Comparison of ENCODE assay signal across 9 mouse cellular contexts in genomic region chr5:9111759-9112158, GRCm38 (mm10). TPM values are rescaled to one million over a fixed set of nuclear protein-coding genes. Genes with fewer than 3 reads are reported as not detected.
DNase-seq lines count a peak whose midpoint lies in the region; ATAC-seq lines count a peak whose summit lies in the region.
"Had no signal": no experiment of that assay in that cellular context is flagged by ENCODE, and none has a peak within 500 bp of the region (broad histone marks: within the 10 kb centered on the region; RNA-seq: fewer than 3 reads in every experiment).

No protein-coding gene starts in this region.

- H3K36me3 ChIP-seq in hindbrain, embryonic 11.5 days (ENCODE audit: control insufficient read depth, insufficient read depth, low read length), result no peaks in the 10 kb centered on the region

- H3K9me3 ChIP-seq in hindbrain, embryonic 11.5 days (ENCODE audit: control insufficient read depth, low read length), result no peaks in the 10 kb centered on the region

- H3K27ac ChIP-seq in hindbrain, embryonic 11.5 days (ENCODE audit: low read depth, low read length), result no peak overlapping the region
- H3K27ac ChIP-seq: macrophage had no signal

- H3K4me2 ChIP-seq in hindbrain, embryonic 11.5 days (replicated peaks; ENCODE audit: low read depth, low read length), result no peak overlapping the region

- H3K27me3 ChIP-seq in hindbrain, embryonic 11.5 days (ENCODE audit: control insufficient read depth, insufficient read depth, low read length), result no peaks in the 10 kb centered on the region

- no peak overlapping the region for H3K4me3 ChIP-seq in hindbrain, embryonic 11.5 days (ENCODE audit: low read depth, low read length)

- peak; percentile 70 for ATAC-seq in erythroblast, adult 5-6 weeks (replicated peaks; ENCODE audit: low FRiP score, poor library complexity, severe bottlenecking)
- peak; percentile 58 for ATAC-seq in hindbrain, embryonic 11.5 days (ENCODE audit: low FRiP score)
- peak; percentile 74 for ATAC-seq in megakaryocyte, adult 5-6 weeks (ENCODE audit: poor library complexity, severe bottlenecking)

- no peaks in the 10 kb centered on the region for H3K4me1 ChIP-seq in hindbrain, embryonic 11.5 days (replicated peaks; ENCODE audit: control insufficient read depth, insufficient read depth, low read length)

- 21% methylated on average over 5 of the region's 5 CpGs for WGBS in hindbrain, embryonic 11.5 days

- H3K9ac ChIP-seq in hindbrain, embryonic 11.5 days (ENCODE audit: low read depth, low read length), result no peak overlapping the region

- peak; percentile 48 to 86 for DNase-seq in adrenal gland, adult (ENCODE audit: inconsistent age in 2 of 2, low spot score in 1 of 2)
- DNase-seq in adrenal gland, adult 8-10 months, result no peak
- DNase-seq in adrenal gland, postnatal 10 days, result peak; percentile 66
- DNase-seq in hindbrain, embryonic 11.5 days (ENCODE audit: low spot score), result peak; percentile 72
- peak; percentile 48 to 66 for DNase-seq in left cerebral cortex, adult 18-20 months (ENCODE audit: low spot score in 2 of 2)
- peak; percentile 35 for DNase-seq in right cerebral cortex, postnatal 4 days

RNA-seq across cellular contexts. Expression of gene Tmem243, which starts 11.3 kb away (rescaled TPM):
- 10 to 100 TPM; 25.5 to 38.9 (median 31.9) TPM for total RNA-seq in adrenal gland, adult 8-10 months (2022)
- 10 to 100 TPM; 26.2 to 26.8 TPM for total RNA-seq in adrenal gland, postnatal 10 days (2021)
- total RNA-seq in erythroblast, adult 5-6 weeks (2015; ENCODE audit: low replicate concordance), result 5.8 and 9.6 TPM in 2 replicates
- 4.3 and 5.0 TPM in 2 replicates for total RNA-seq in erythroblast, adult 5-6 weeks (2017; ENCODE audit: low replicate concordance)
- polyA plus RNA-seq in hindbrain, embryonic 11.5 days (2014; fragmentation: Nextera tagmentation; extraction: Ambion mirVana), result 21.2 and 23.9 TPM in 2 replicates
- 10 to 100 TPM; 11.5 to 13.0 TPM for total RNA-seq in left cerebral cortex, adult 18-20 months (2021)
- total RNA-seq in megakaryocyte, adult 5-6 weeks (2015), result 98.8 and 99.9 TPM in 2 replicates
- 69.8 and 75.7 TPM in 2 replicates for total RNA-seq in megakaryocyte, adult 5-6 weeks (2017)

RNA-seq across cellular contexts. Expression of gene Dmtf1, which starts 49.8 kb away (rescaled TPM):
- 10 to 100 TPM; 22.4 to 33.4 (median 31.5) TPM for total RNA-seq in adrenal gland, adult 8-10 months (2022)
- total RNA-seq in adrenal gland, postnatal 10 days (2021), result 10 to 100 TPM; 22.0 to 30.5 TPM
- total RNA-seq in erythroblast, adult 5-6 weeks (2015; ENCODE audit: low replicate concordance), result 16.9 and 19.4 TPM in 2 replicates
- 14.1 and 15.2 TPM in 2 replicates for total RNA-seq in erythroblast, adult 5-6 weeks (2017; ENCODE audit: low replicate concordance)
- 77.3 and 81.2 TPM in 2 replicates for polyA plus RNA-seq in hindbrain, embryonic 11.5 days (2014; fragmentation: Nextera tagmentation; extraction: Ambion mirVana)
- 10 to 100 TPM; 51.0 to 56.4 TPM for total RNA-seq in left cerebral cortex, adult 18-20 months (2021)
- total RNA-seq in megakaryocyte, adult 5-6 weeks (2015), result 35.0 and 37.1 TPM in 2 replicates
- total RNA-seq in megakaryocyte, adult 5-6 weeks (2017), result 44.3 and 59.4 TPM in 2 replicates
